Mouse (Mus musculus) CH12.LX (cell line): ENCODE data around the gene Ap2s1. TPM values are rescaled to one million over a fixed set of nuclear protein-coding genes. Genes with fewer than 3 reads are reported as not detected.
A peak's percentile ranks its signal among the peaks of the same experiment; 100 is the strongest.

ENCODE experiments used
- DNase-seq: peaks from one replicate; pipeline ENCODE4 v3.0.0-alpha.2; 2013; ENCODE audit errors: extremely low read depth
- H3K27ac ChIP-seq: 2 replicates; pipeline ENCODE4 v1.5.1; 2012; ENCODE audit warnings: low read depth, mild to moderate bottlenecking, control low read depth, moderate library complexity; ENCODE audit not compliant: insufficient read depth
- H3K27me3 ChIP-seq: replicated peaks from 2 replicates; pipeline ENCODE3; 2012; ENCODE audit warnings: inconsistent platforms
- H3K36me3 ChIP-seq, 2 experiments: replicated peaks in 1 of 2; 2 replicates each; pipeline versions ENCODE3 to v1.6.1; 2012; ENCODE audit warnings: inconsistent platforms in 1 of 2, low read length in 1 of 2, mild to moderate bottlenecking in 1 of 2, mixed read lengths in 1 of 2, moderate library complexity in 1 of 2; ENCODE audit not compliant: control insufficient read depth in 1 of 2, insufficient read depth in 1 of 2
- H3K4me1 ChIP-seq, 2 experiments: 2 replicates each; pipeline ENCODE4 v1.6.1; 2012; ENCODE audit warnings: inconsistent platforms in 1 of 2, moderate library complexity in 1 of 2; ENCODE audit not compliant: insufficient read depth in 2 of 2, control insufficient read depth in 1 of 2
- H3K4me2 ChIP-seq: 2 replicates; pipeline ENCODE4 v1.6.1; 2012; ENCODE audit warnings: low read depth, mild to moderate bottlenecking, control low read depth; ENCODE audit not compliant: poor library complexity, insufficient read depth, severe bottlenecking
- H3K4me3 ChIP-seq, 3 experiments: fragments of 150-350 bp in 1 of 3; sonication (generic) in 1 of 3; replicated peaks in 1 of 3; 2 replicates each; pipeline versions ENCODE3 to v1.5.1; 2011 to 2012; ENCODE audit warnings: low read depth in 2 of 3, low read length in 2 of 3, mild to moderate bottlenecking in 2 of 3, moderate library complexity in 2 of 3, control low read depth in 1 of 3, improper control_type of control experiment in 1 of 3, inconsistent platforms in 1 of 3, mixed read lengths in 1 of 3; ENCODE audit not compliant: poor library complexity in 1 of 3
- H3K79me2 ChIP-seq: replicated peaks from 2 replicates; pipeline ENCODE4 v1.6.1; 2012; ENCODE audit warnings: mild to moderate bottlenecking, moderate library complexity; ENCODE audit not compliant: control insufficient read depth, poor library complexity, insufficient read depth, severe bottlenecking; ENCODE audit errors: extremely low read depth
- H3K9ac ChIP-seq: 2 replicates; pipeline ENCODE4 v1.6.1; 2012; ENCODE audit warnings: low read depth, mild to moderate bottlenecking, control low read depth, moderate library complexity; ENCODE audit not compliant: insufficient read depth
- H3K9me3 ChIP-seq: replicated peaks from 2 replicates; pipeline ENCODE3; 2012; ENCODE audit warnings: low read length, inconsistent platforms, mixed read lengths
- BHLHE40 ChIP-seq: IDR thresholded peaks from 2 replicates; pipeline ENCODE4 v1.6.1; 2011; ENCODE audit warnings: mild to moderate bottlenecking, low read depth, low read length, improper control_type of control experiment
- CTCF ChIP-seq, 2 experiments: IDR thresholded peaks in 1 of 2; conservative IDR thresholded peaks in 1 of 2; 2 replicates each; pipeline ENCODE4 v1.5.1; 2011 to 2012; ENCODE audit warnings: low read depth in 2 of 2, low read length in 2 of 2, improper control_type of control experiment in 1 of 2, inconsistent platforms in 1 of 2, mild to moderate bottlenecking in 1 of 2, moderate library complexity in 1 of 2
- ELF1 ChIP-seq: IDR thresholded peaks from 2 replicates; pipeline ENCODE4 v1.6.1; 2014; ENCODE audit warnings: low read depth, mild to moderate bottlenecking, inconsistent platforms, low read length, improper control_type of control experiment
- ETS1 ChIP-seq: conservative IDR thresholded peaks from 2 replicates; pipeline ENCODE4 v1.6.1; 2012; ENCODE audit warnings: low read depth, mild to moderate bottlenecking, inconsistent platforms, low read length, improper control_type of control experiment, moderate library complexity
- JUN ChIP-seq: IDR thresholded peaks from 2 replicates; pipeline ENCODE4 v1.6.1; 2011; ENCODE audit warnings: low read depth, mild to moderate bottlenecking, low read length, improper control_type of control experiment, moderate library complexity; ENCODE audit not compliant: insufficient read depth
- KAT2A ChIP-seq: IDR thresholded peaks from 2 replicates; pipeline ENCODE4 v1.6.1; 2012; ENCODE audit warnings: low read length, improper control_type of control experiment, inconsistent platforms; ENCODE audit not compliant: insufficient replicate concordance
- MAX ChIP-seq: IDR thresholded peaks from 2 replicates; pipeline ENCODE4 v1.6.1; 2011; ENCODE audit warnings: low read length, improper control_type of control experiment
- MEF2A ChIP-seq: IDR thresholded peaks from 2 replicates; pipeline ENCODE4 v1.6.1; 2014; ENCODE audit warnings: low read depth, mild to moderate bottlenecking, inconsistent platforms, low read length, improper control_type of control experiment, borderline replicate concordance
- MYC ChIP-seq: IDR thresholded peaks from 2 replicates; pipeline ENCODE4 v1.6.1; 2011; ENCODE audit warnings: low read depth, mild to moderate bottlenecking, improper control_type of control experiment, low read length
- POLR2A ChIP-seq: IDR thresholded peaks from 2 replicates; pipeline ENCODE4 v1.6.1; 2011; ENCODE audit warnings: low read depth, mild to moderate bottlenecking, improper control_type of control experiment, low read length
- RAD21 ChIP-seq: IDR thresholded peaks from 2 replicates; pipeline ENCODE4 v1.6.1; 2011; ENCODE audit warnings: low read depth, mild to moderate bottlenecking, low read length, improper control_type of control experiment, moderate library complexity
- SIN3A ChIP-seq: IDR thresholded peaks from 2 replicates; pipeline ENCODE4 v1.6.1; 2012; ENCODE audit warnings: low read length, improper control_type of control experiment, inconsistent platforms
- SMC3 ChIP-seq: IDR thresholded peaks from 2 replicates; pipeline ENCODE4 v1.6.1; 2011; ENCODE audit warnings: low read depth, low read length, improper control_type of control experiment
- ZC3H11A ChIP-seq: IDR thresholded peaks from 2 replicates; pipeline ENCODE4 v1.6.1; 2012; ENCODE audit warnings: low read depth, mild to moderate bottlenecking, inconsistent platforms, low read length, improper control_type of control experiment
- ZMIZ1 ChIP-seq: IDR thresholded peaks from 2 replicates; pipeline ENCODE4 v1.6.1; 2012; ENCODE audit warnings: low read depth, mild to moderate bottlenecking, inconsistent platforms, low read length, improper control_type of control experiment
- ZNF384 ChIP-seq: IDR thresholded peaks from 2 replicates; pipeline ENCODE4 v1.6.1; 2012; ENCODE audit warnings: low read depth, low read length, improper control_type of control experiment, inconsistent platforms
- dilution Hi-C: fragments of 300-500 bp; cut with MboI; formaldehyde crosslinking; loops from 2 replicates; pipeline ENCODE4 v1.14.3; 2020; ENCODE audit warnings: low sequenced_read_pairs; ENCODE audit not compliant: extremely low pct_unique_long_range_greater_than_20kb, extremely low pct_ligation_motif_present
- in situ Hi-C: fragments of 300-500 bp; cut with MboI; formaldehyde crosslinking; loops from 3 replicates; pipeline ENCODE4 v1.14.3; 2019; ENCODE audit warnings: low sequenced_read_pairs, low pct_ligation_motif_present, low pct_unique_long_range_greater_than_20kb, mixed read lengths
- polyA plus RNA-seq: library from polyadenylated mRNA; unstranded; fragments of >175 nt; gene quantifications from 2 replicates; pipeline ENCODE4 v1.2.1, GENCODE M21; 2012; ENCODE audit warnings: low read depth; ENCODE audit not compliant: insufficient read length
- total RNA-seq, 2 experiments: library from RNA; depleted of rRNA; stranded (reverse); fragments of 300-350 nt in 1 of 2; fragments of >200 nt in 1 of 2; gene quantifications; 2 replicates each; pipeline ENCODE4 v1.2.3; 2012 to 2014

The Ap2s1 gene
- total and polyA plus RNA-seq, 3 experiments, result 180 to 232 (median 202) TPM

GRCm38 (mm10) chr7:16699042-16699441 is 39.2 kb upstream of the Ap2s1 start:
- in situ Hi-C loops (no loop called here), dilution Hi-C loops (no loop called here)
- peaks cover 2% of the 10 kb centered on the region for H3K27me3 ChIP-seq
- H3K9me3 ChIP-seq, result no peaks in the 10 kb centered on the region
- TF ChIP-seq MYC (peak; percentile 94), RAD21 (peak; percentile 71), SIN3A (peak; percentile 34; the same call in 1 of the 2 replicates), MAX (peak; percentile 52; the same call in 1 of the 2 replicates), SMC3 (peak; percentile 56), CTCF (conservative IDR thresholded peaks at IDR 0.05 in 1 of 2, IDR thresholded peaks at IDR 0.05 in 1 of 2; ENCODE audit: low read depth in 2 of 2, low read length in 2 of 2) (peak; percentile 71 to 88), ZNF384 (no peak), ELF1 (peak; percentile 65), ETS1 (no peak)
- DNase-seq, result peak; percentile 74
- peaks cover 0 to 4% of the 10 kb centered on the region in 2 experiments; a peak in 1 of 4 replicates for H3K4me1 ChIP-seq
- H3K27ac ChIP-seq, result no peak overlapping the region
- H3K36me3 ChIP-seq, result no peaks in the 10 kb centered on the region
- H3K79me2 ChIP-seq, result no peaks in the 10 kb centered on the region
- H3K4me2 ChIP-seq, result no peak overlapping the region
- H3K4me3 ChIP-seq, result no peak overlapping the region
- H3K9ac ChIP-seq, result no peak overlapping the region

GRCm38 (mm10) chr7:16700583-16700982 is 37.6 kb upstream of the Ap2s1 start:
- no peaks in the 10 kb centered on the region for H3K79me2 ChIP-seq
- no peaks in the 10 kb centered on the region for H3K36me3 ChIP-seq
- no peak for DNase-seq
- H3K4me1 ChIP-seq, result peaks cover 0 to 4% of the 10 kb centered on the region in 2 experiments; a peak in 1 of 4 replicates
- dilution Hi-C loops (no loop called here), in situ Hi-C loops (no loop called here)
- H3K4me3 ChIP-seq, result no peak overlapping the region
- no peak overlapping the region for H3K9ac ChIP-seq
- peaks cover 2% of the 10 kb centered on the region for H3K27me3 ChIP-seq
- H3K9me3 ChIP-seq, result no peaks in the 10 kb centered on the region
- 0 out of 2 replicates have a peak, but pooled peaks have one; percentile 14 for TF ChIP-seq BHLHE40
- no peak for TF ChIP-seq JUN
- 0 out of 2 replicates have a peak, but pooled peaks have one; percentile 18 for TF ChIP-seq MAX
- no peak overlapping the region for H3K4me2 ChIP-seq
- H3K27ac ChIP-seq, result no peak overlapping the region

- in situ Hi-C loops, result no loop called here
- Histone ChIP-seq H3K27me3 (peaks cover 15% of the 10 kb centered on the region), H3K79me2 (no peaks in the 10 kb centered on the region), H3K9ac (no peak overlapping the region), H3K36me3 (no peaks in the 10 kb centered on the region), H3K27ac (no peak overlapping the region), H3K9me3 (no peaks in the 10 kb centered on the region), H3K4me2 (no peak overlapping the region), H3K4me3 (no peak overlapping the region), H3K4me1 (no peaks in the 10 kb centered on the region)
- TF ChIP-seq ZC3H11A, result no peak
- TF ChIP-seq KAT2A, result no peak
- no peak for TF ChIP-seq POLR2A
- TF ChIP-seq ZMIZ1, result no peak
- no peak for TF ChIP-seq MAX
- no peak for TF ChIP-seq MEF2A
- DNase-seq, result no peak
- dilution Hi-C loops, result no loop called here
These were observed 31.8 kb upstream of the Ap2s1 start for GRCm38 (mm10) chr7:16706385-16706784.
